Mouse (Mus musculus) T-helper 17 cell (primary cell): ENCODE data around the gene Ugt2b34.
"Not testable (repeated sequence)": the region's sequence is repeated elsewhere in the genome, so short reads cannot be mapped to it uniquely, and the experiment has no call there.

Experiments used
- in situ Hi-C, 2 experiments: fragments of 300-600 bp; cut with MboI, MseI; formaldehyde crosslinking; loops; 1 replicate in 1 of 2; 2 replicates in 1 of 2; pipeline ENCODE4 v1.15.1; 2025; ENCODE audit warnings: high pct_unique_total_duplicates in 2 of 2

The Ugt2b34 gene

DNA sequence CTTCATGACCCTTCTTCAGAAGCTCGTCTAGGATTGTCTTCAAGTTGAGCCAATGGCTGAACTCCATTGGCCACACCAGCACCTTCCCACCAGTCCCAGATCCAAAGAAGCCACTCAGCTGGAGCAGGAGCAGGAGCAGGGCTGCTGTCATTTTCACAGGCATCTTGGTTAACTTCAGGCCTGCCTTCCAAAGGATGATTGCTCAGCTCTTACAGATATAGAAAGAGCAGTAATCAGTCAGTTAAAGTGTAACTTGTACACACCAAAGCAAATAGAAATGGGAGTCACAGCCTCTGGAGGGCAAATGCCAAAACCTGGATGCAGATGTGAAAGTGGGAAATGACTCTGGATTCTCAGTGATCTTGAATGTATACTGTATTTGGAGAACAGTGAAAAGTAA, at the start of gene Ugt2b34:
Ugt2b34 (minus strand) TSS at position 180 of the 400 bp plus-strand sequence.
- in situ Hi-C loops, result no loop called here

DNA sequence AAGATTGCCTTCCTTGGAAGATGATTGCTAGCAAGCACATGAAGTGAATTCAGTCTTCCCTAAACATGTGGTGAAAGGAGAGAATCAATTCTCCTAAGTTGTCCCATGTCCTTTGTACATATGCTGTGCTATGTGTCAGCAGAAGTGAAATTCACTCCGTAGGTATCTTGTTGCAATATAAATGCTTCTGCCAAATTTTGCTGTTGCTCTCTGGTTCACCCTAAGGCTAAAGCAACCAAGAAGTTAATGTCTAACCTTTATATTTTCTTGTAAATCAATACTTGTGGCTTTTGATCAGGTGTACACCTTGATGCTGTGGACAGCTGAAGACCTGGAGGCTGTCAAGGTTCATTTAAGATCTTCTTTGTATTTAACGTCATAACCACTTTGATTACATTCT, 35.4 kb upstream of the Ugt2b34 start:
- in situ Hi-C loops, result no loop called here

- in situ Hi-C loops, result no loop called here
Measured at GRCm38 (mm10) chr5:86926426-86926825, 19.7 kb upstream of the Ugt2b34 start, which contains the start of gene Ugt2b1. Ugt2b1 (minus strand) TSS chr5:86926530.

DNA sequence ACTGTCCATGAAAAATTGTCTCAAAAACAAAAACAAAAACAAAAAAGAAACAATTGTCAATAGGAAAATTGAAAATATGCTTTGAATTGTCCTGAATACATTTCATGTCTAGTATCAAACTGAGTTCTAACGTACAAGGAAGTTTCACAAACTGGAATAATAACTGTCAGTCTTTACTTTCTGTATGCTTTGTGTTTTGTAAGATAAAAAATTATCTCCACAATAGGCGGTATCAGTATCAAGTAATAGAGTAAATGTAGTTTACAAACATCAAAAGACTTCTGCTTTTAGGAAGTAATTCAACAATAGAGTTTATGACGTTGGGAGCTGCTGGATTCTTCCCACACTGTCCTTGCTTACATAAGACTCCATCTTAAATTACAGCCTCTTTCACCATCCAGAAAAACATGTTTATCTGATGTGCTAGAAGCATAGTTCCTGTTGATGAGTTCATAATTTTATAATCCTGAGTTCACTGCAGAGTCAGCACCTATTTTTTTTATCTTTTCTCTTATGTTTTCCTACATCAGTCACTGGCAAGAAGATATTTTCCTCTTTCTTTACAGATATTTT, 14.0 kb upstream of the Ugt2b34 start:
- in situ Hi-C loops, result no loop called here

DNA sequence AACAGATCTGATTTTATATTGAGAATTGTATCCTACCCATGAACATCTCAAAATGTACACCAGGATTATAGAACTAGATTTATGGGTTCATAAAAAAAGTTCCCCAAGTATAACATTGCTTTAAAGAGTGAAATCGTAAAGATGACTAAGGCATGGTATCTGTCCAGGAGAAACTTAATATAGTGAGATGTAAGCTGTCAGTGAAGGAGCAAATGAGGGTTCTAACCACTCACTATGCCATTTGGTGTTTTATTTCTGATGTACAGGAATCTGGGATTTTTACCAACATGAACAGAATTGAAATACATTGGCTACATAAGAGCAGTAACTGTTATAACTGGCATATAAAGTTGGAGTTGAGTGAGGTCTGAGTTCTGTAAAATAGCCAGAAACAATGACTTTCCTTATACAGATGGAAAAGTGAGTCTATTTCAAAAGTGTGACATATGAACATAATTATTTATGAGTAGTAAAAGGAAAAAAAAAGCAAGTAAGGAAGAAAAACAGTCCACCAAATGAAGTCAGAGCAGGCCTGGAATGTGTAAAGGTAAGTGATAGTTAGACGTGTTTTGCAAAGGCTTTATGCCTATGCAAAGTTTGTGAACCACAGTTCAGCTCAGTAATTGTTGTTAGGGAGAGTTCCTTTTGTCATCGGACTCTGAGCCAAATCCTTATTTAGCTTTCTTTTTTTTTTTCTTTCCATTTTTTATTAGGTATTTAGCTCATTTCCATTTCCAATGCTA, 4.8 kb upstream of the Ugt2b34 start:
- in situ Hi-C loops, result no loop called here

- in situ Hi-C loops, result no loop called here
Measured at GRCm38 (mm10) chr5:86910770-86911169, 4.0 kb upstream of the Ugt2b34 start.

- in situ Hi-C loops, result no loop called here
Measured at GRCm38 (mm10) chr5:86889933-86890332, 16.8 kb downstream of the Ugt2b34 start.

DNA sequence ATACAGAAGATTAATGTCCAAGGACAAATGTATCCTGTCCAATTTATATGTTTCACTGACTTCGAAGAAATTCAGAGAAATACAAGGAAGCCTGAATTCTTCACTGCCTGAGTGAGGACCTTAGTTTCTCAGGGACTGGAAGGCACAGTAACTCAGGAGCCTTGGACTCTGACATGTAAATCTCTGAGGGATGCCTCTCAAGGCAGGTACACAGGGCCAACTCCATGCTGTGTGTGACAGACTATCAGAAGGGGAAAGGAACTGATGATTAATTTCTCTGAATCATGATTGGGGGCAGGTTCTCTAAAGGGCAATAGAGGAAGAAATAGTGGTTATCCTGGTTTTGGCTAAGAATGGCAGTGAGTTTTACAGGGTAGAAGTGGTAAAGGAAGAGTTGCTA, 18.3 kb downstream of the Ugt2b34 start:
- in situ Hi-C loops, result no loop called here

GRCm38 (mm10) chr5:86887081-86887480, 19.7 kb downstream of the Ugt2b34 start:
- in situ Hi-C loops, result no loop called here

- in situ Hi-C loops, result no loop called here
Measured at GRCm38 (mm10) chr5:86886620-86887019, 20.1 kb downstream of the Ugt2b34 start.

- in situ Hi-C loops, result loop anchor here in 1 of 2 experiments (25.0 kb wide), 1 partner anchor 1515 kb away; the partner anchor contains the start of gene Amtn
Measured at GRCm38 (mm10) chr5:86871877-86872276, 34.9 kb downstream of the Ugt2b34 start.

DNA sequence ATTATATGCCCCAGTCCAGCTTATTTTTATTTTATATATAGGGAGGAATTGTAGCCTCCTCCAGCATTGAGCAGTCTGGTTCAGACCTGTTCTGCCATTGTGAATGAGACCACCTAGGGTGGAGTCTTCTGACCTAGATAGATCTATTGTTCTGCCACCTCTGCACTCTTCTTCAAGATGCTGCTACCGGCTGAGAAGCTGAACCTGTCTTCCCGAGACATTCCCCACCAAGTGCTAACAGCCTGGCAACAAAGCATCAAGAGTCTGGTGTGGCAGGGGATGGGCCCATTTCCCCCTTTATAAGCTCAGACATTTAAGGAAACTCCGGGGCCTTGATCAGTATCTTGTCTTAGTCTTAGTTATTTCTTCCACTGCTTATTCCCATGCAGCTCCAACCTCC, 48.4 kb downstream of the Ugt2b34 start:
- in situ Hi-C loops, result loop anchor here in 1 of 2 experiments (25.0 kb wide), 1 partner anchor 1529 kb away; the partner anchor contains the start of gene Amtn

DNA sequence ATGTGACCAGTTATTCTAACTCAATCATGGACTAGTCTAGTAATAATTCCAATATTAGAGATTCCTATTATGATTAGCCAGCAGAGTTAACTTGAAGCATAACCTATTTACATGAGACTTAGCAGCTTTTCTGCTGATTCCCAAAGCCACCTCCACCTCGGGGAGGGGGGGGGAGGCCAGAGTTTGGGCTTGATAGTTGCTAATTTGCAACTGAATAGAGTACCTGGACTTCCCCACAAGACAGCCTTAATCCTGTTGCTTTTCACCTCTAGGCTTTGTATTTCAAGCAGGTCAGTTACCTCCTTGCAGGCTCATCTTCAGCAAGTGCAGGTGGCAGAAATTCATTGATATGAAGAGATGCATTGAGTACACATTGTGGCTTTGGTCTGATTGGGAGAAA, 49.1 kb downstream of the Ugt2b34 start:
- in situ Hi-C loops, result loop anchor here in 1 of 2 experiments (25.0 kb wide), 1 partner anchor 1530 kb away; the partner anchor contains the start of gene Amtn

DNA sequence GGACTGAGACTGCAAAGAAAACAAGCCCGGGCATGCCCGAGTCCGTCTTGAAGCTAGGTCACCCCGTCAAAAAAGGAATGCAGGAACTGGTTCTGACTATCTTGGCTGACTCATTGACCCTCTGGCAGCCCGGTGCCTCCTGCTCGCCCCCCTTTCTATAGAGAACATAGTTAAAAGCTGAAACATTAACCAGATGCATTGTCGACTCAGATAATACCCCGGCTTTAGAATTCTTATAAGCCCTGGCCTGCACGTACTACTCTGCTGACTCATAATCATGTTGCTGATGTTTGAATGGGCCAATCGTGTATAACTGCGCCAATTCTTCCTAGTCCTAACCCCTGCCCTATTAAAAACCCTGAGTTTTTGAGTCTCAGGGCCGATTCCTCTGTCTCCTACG, 50.2 kb downstream of the Ugt2b34 start:
- in situ Hi-C loops, result loop anchor here in 1 of 2 experiments (25.0 kb wide), 1 partner anchor 1531 kb away; the partner anchor contains the start of gene Amtn

DNA sequence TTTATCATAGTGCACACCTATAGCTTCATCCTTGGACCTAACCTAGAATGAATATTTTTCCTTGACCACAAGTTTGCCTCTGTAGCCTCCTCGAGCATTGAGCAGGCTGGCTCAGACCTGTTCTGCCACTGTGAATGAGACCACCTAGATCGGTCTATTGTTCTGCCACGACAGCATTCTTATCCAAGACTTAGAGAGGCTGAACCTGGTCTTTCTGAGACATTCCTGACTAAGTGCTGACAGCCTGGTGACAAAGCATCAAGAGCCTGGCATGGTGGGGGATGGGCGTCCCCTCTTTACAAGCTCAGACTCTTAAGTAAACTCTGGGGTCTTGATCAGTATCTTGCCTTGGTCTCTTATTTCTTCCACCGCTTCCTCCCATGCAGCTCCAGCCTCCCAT, 55.1 kb downstream of the Ugt2b34 start:
- in situ Hi-C loops, result loop anchor here in 1 of 2 experiments (25.0 kb wide), 1 partner anchor 1536 kb away; the partner anchor contains the start of gene Amtn

- in situ Hi-C loops, result loop anchor here in 1 of 2 experiments (25.0 kb wide), 1 partner anchor 1537 kb away; the partner anchor contains the start of gene Amtn
Measured at GRCm38 (mm10) chr5:86850104-86850503, 56.6 kb downstream of the Ugt2b34 start.

DNA sequence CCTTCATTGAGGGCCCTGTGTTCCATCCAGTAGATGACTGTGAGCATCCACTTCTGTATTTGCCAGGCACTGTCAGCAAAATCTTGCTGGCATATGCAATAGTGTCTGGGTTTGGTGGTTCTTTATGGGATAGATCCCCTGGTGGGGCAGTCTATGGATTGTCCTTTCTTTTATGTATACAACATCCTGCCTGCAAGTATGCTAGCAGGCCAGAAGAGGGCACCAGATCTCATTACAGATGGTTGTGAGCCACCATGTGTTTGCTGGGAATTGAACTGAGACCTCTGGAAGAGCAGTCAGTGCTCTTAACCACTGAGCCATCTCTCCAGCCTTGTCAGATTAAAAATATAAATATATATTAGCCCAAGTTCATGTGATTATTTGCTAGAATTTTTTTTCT, 65.5 kb downstream of the Ugt2b34 start:
- in situ Hi-C loops, result not testable (repeated sequence)

DNA sequence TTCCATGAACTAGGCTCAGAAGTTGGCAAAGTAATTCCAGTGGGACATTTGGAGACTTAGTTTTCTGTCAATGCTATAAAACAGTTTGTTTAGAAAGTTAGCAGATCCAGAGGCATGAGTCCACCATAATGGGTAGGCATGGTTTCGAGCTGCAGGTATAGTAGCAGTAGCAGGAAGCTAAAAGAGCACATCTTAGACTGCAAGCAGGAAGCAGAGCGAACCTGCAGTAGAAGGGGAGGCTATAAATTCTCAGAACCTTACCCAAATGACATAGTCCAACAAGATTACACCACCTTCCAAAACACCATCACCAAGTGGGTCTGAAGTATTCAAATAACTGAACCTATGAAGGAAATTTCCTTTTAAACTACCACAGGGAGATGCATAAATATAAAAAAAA, 66.5 kb downstream of the Ugt2b34 start:
- in situ Hi-C loops, result no loop called here
